Mouse (Mus musculus): ENCODE measurements around the gene Tfap2c. TPM values are rescaled to one million over a fixed set of nuclear protein-coding genes. Genes with fewer than 3 reads are reported as not detected.

Tfap2c gene
- polyA plus RNA-seq, 1 experiment from 2014 or later, result 23.4 TPM

GRCm38 (mm10) chr2:172589048-172589447 is 39.7 kb downstream of the Tfap2c start:
- 91% methylated on average over 1 of the region's 1 CpGs for WGBS
- Histone ChIP-seq H3K4me1 (0 out of 2 replicates have a peak, but pooled peaks cover 4% of the 10 kb centered on the region), H3K4me3 (no peak overlapping the region), H3K36me3 (no peaks in the 10 kb centered on the region), H3K27me3 (no peaks in the 10 kb centered on the region; the same call in 1 of the 2 replicates), H3K27ac (no peak overlapping the region), H3K9me3 (no peaks in the 10 kb centered on the region), H3K4me2 (no peak overlapping the region), H3K9ac (no peak overlapping the region)
- ATAC-seq (ENCODE audit: insufficient number of reproducible peaks, insufficient read depth, low FRiP score, low TSS enrichment, low read depth), result no peak

GRCm38 (mm10) chr2:172590839-172591238 is 41.4 kb downstream of the Tfap2c start:
- no peaks in the 10 kb centered on the region; the same call in 1 of the 2 replicates for H3K27me3 ChIP-seq
- H3K4me1 ChIP-seq, result 0 out of 2 replicates have a peak, but pooled peaks cover 2% of the 10 kb centered on the region
- 74% methylated on average over 5 of the region's 5 CpGs for WGBS
- no peak overlapping the region for H3K4me2 ChIP-seq
- no peak overlapping the region for H3K9ac ChIP-seq
- H3K9me3 ChIP-seq, result no peaks in the 10 kb centered on the region
- no peak for ATAC-seq (ENCODE audit: insufficient number of reproducible peaks, insufficient read depth, low FRiP score, low TSS enrichment, low read depth)
- H3K27ac ChIP-seq, result no peak overlapping the region
- no peak overlapping the region for H3K4me3 ChIP-seq
- H3K36me3 ChIP-seq, result no peaks in the 10 kb centered on the region

- Histone ChIP-seq H3K4me2 (no peak overlapping the region), H3K27me3 (no peaks in the 10 kb centered on the region), H3K9ac (no peak overlapping the region), H3K27ac (no peak overlapping the region), H3K36me3 (no peaks in the 10 kb centered on the region), H3K4me1 (peaks cover 7% of the 10 kb centered on the region), H3K9me3 (no peaks in the 10 kb centered on the region), H3K4me3 (no peak overlapping the region)
- WGBS, result 85% methylated on average over 7 of the region's 7 CpGs
- ATAC-seq (ENCODE audit: insufficient number of reproducible peaks, insufficient read depth, low FRiP score, low TSS enrichment, low read depth), result no peak
These were observed 44.9 kb downstream of the Tfap2c start for GRCm38 (mm10) chr2:172594326-172594725.

GRCm38 (mm10) chr2:172597056-172597455 is 47.7 kb downstream of the Tfap2c start:
- no peaks in the 10 kb centered on the region for H3K36me3 ChIP-seq
- peaks cover 7% of the 10 kb centered on the region for H3K4me1 ChIP-seq
- no peak overlapping the region for H3K9ac ChIP-seq
- H3K27me3 ChIP-seq, result no peaks in the 10 kb centered on the region
- no peaks in the 10 kb centered on the region for H3K9me3 ChIP-seq
- no peak overlapping the region for H3K4me3 ChIP-seq
- WGBS, result 10% methylated on average over 7 of the region's 7 CpGs
- no peak for ATAC-seq (ENCODE audit: insufficient number of reproducible peaks, insufficient read depth, low FRiP score, low TSS enrichment, low read depth)
- no peak overlapping the region for H3K4me2 ChIP-seq
- H3K27ac ChIP-seq, result no peak overlapping the region

GRCm38 (mm10) chr2:172597881-172598280 is 48.5 kb downstream of the Tfap2c start:
- ATAC-seq (ENCODE audit: insufficient number of reproducible peaks, insufficient read depth, low FRiP score, low TSS enrichment, low read depth), result no peak
- no peak overlapping the region for H3K4me2 ChIP-seq
- peaks cover 7% of the 10 kb centered on the region for H3K4me1 ChIP-seq
- no peaks in the 10 kb centered on the region for H3K27me3 ChIP-seq
- H3K27ac ChIP-seq, result no peak overlapping the region
- no peak overlapping the region for H3K4me3 ChIP-seq
- 78% methylated on average over 9 of the region's 9 CpGs for WGBS
- H3K36me3 ChIP-seq, result no peaks in the 10 kb centered on the region
- no peak overlapping the region for H3K9ac ChIP-seq
- no peaks in the 10 kb centered on the region for H3K9me3 ChIP-seq

- Histone ChIP-seq H3K4me1 (peaks cover 8% of the 10 kb centered on the region), H3K27ac (no peak overlapping the region), H3K4me3 (no peak overlapping the region), H3K9ac (no peak overlapping the region), H3K9me3 (no peaks in the 10 kb centered on the region), H3K4me2 (no peak overlapping the region), H3K27me3 (no peaks in the 10 kb centered on the region), H3K36me3 (no peaks in the 10 kb centered on the region)
- ATAC-seq (ENCODE audit: insufficient number of reproducible peaks, insufficient read depth, low FRiP score, low TSS enrichment, low read depth), result no peak
- WGBS, result 91% methylated on average over 3 of the region's 3 CpGs
These were observed 55.2 kb downstream of the Tfap2c start for GRCm38 (mm10) chr2:172604625-172605024.

GRCm38 (mm10) chr2:172605642-172606041 is 56.2 kb downstream of the Tfap2c start:
- H3K4me3 ChIP-seq, result no peak overlapping the region
- no peak overlapping the region for H3K9ac ChIP-seq
- H3K36me3 ChIP-seq, result no peaks in the 10 kb centered on the region
- 10% methylated on average over 7 of the region's 7 CpGs for WGBS
- H3K4me1 ChIP-seq, result peaks cover 8% of the 10 kb centered on the region
- H3K27ac ChIP-seq, result no peak overlapping the region
- 0 out of 2 replicates have a peak, but pooled peaks have one; percentile 34 for ATAC-seq (ENCODE audit: insufficient number of reproducible peaks, insufficient read depth, low FRiP score, low TSS enrichment, low read depth)
- H3K27me3 ChIP-seq, result no peaks in the 10 kb centered on the region
- no peak overlapping the region for H3K4me2 ChIP-seq
- no peaks in the 10 kb centered on the region for H3K9me3 ChIP-seq

- Histone ChIP-seq H3K4me3 (no peak overlapping the region), H3K36me3 (no peaks in the 10 kb centered on the region), H3K9me3 (no peaks in the 10 kb centered on the region), H3K4me2 (no peak overlapping the region), H3K27ac (no peak overlapping the region), H3K4me1 (peaks cover 8% of the 10 kb centered on the region), H3K27me3 (0 out of 2 replicates have a peak, but pooled peaks cover 4% of the 10 kb centered on the region), H3K9ac (no peak overlapping the region)
- ATAC-seq (ENCODE audit: insufficient number of reproducible peaks, insufficient read depth, low FRiP score, low TSS enrichment, low read depth), result no peak
- 75% methylated on average over 11 of the region's 11 CpGs for WGBS
These were observed 58.3 kb downstream of the Tfap2c start for GRCm38 (mm10) chr2:172607710-172608109.

Other genes with a start within 250 kb of the Tfap2c start
- 21.8 and 26.5 TPM in 2 replicates for gene Fam210b, start 204.0 kb upstream of the Tfap2c start, polyA plus RNA-seq (2015; fragmentation: Nextera tagmentation; extraction: Ambion mirVana)
- 110 and 117 TPM in 2 replicates for gene Aurka, start 179.1 kb upstream of the Tfap2c start, polyA plus RNA-seq (2015; fragmentation: Nextera tagmentation; extraction: Ambion mirVana)
- gene Cstf1, start 178.9 kb upstream of the Tfap2c start, polyA plus RNA-seq (2015; fragmentation: Nextera tagmentation; extraction: Ambion mirVana), result 39.8 and 40.5 TPM in 2 replicates
- gene Cass4, start 155.8 kb upstream of the Tfap2c start, polyA plus RNA-seq (2015; fragmentation: Nextera tagmentation; extraction: Ambion mirVana), result 0.22 and 0.32 TPM in 2 replicates
- 76.4 and 78.4 TPM in 2 replicates for gene Rtf2, start 109.0 kb upstream of the Tfap2c start, polyA plus RNA-seq (2015; fragmentation: Nextera tagmentation; extraction: Ambion mirVana)
- 1.4 and 2.1 TPM in 2 replicates for gene Gcnt7, start 91.0 kb upstream of the Tfap2c start, polyA plus RNA-seq (2015; fragmentation: Nextera tagmentation; extraction: Ambion mirVana)
- 0.73 TPM in 1 of 2 replicates, not detected in the other for gene Fam209, start 77.1 kb upstream of the Tfap2c start, polyA plus RNA-seq (2015; fragmentation: Nextera tagmentation; extraction: Ambion mirVana)

Measured in embryonic facial prominence, embryonic 13.5 days (tissue).